Comparison of ENCODE assay signal across 22 mouse cellular contexts in the genomic region with DNA sequence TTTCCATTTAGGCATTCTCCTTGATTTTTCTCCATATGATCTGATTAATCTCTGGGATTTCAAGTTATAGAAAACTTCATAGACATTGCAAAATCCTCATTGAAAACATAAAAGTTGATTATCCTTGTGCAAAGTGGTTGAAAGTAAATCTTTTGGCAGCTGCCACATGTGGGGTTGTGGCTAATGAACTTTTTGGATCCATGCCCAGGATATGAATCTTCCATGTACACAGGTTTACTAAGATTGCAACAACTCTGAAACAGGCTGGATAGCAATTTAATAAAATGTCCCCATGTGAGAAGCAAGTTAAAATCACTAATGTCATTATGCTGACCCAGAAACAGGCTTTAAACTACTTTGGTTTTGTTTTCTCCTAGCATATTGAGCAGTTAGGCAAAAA.
DNase-seq lines count a peak whose midpoint lies in the region; ATAC-seq and TF ChIP-seq lines count a peak whose summit lies in the region.
"Had no signal": no experiment of that assay in that cellular context is flagged by ENCODE, and none has a peak within 500 bp of the region (broad histone marks: within the 10 kb centered on the region; RNA-seq: fewer than 3 reads in every experiment).

No protein-coding gene starts in this region.

- intact Hi-C loops in heart, adult 2 months (cut with DNase I) = no loop called here

- peak; percentile 3 for DNase-seq in adrenal gland, postnatal 10 days
- no peak for DNase-seq in adrenal gland, adult 18-20 months (ENCODE audit: low spot score in 2 of 2)
- DNase-seq in kidney, postnatal 0 days (ENCODE audit: low spot score) = peak; percentile 0
- no peak for DNase-seq in kidney, adult 9 months
- DNase-seq in 416B (ENCODE audit: low read depth) = peak; percentile 2
- peak; percentile 26 for DNase-seq in fat pad, adult 2 months (ENCODE audit: extremely low read depth, low read depth, low spot score)
- DNase-seq in thymus, adult 2 months = no peak
- DNase-seq in heart, adult 2 months = no peak
- DNase-seq: cerebellum, adult 9-10 months; heart, postnatal 14 days; kidney, postnatal 14 days; lung, postnatal 4 days; thymus, postnatal 36 days had no signal

- H3K4me2 ChIP-seq in kidney, postnatal 0 days (ENCODE audit: low read length) = no peak overlapping the region
- H3K4me2 ChIP-seq: heart, embryonic 12.5 days; liver, embryonic 11.5 days; lung, embryonic 15.5 days; midbrain, embryonic 11.5 days had no signal

- H3K4me1 ChIP-seq in kidney, postnatal 0 days (replicated peaks; ENCODE audit: insufficient read depth, low read length) = no peaks in the 10 kb centered on the region
- H3K4me1 ChIP-seq in thymus, adult 2 months (replicated peaks; ENCODE audit: control insufficient read depth, insufficient read depth, low read length) = no peaks in the 10 kb centered on the region
- no peaks in the 10 kb centered on the region for H3K4me1 ChIP-seq in heart, adult 2 months (ENCODE audit: control insufficient read depth, insufficient read depth, low read length)
- H3K4me1 ChIP-seq: heart, embryonic 12.5 days; lung, embryonic 15.5 days had no signal

- no peak overlapping the region for H3K4me3 ChIP-seq in kidney, postnatal 0 days (replicated peaks; ENCODE audit: low read depth, low read length)
- H3K4me3 ChIP-seq in thymus, adult 2 months (ENCODE audit: control insufficient read depth, insufficient read depth, low read length) = no peak overlapping the region
- no peak overlapping the region for H3K4me3 ChIP-seq in heart, adult 2 months
- H3K4me3 ChIP-seq: erythroblast, embryonic 14.5 days; heart, embryonic 12.5 days; lung, embryonic 15.5 days had no signal

- no peaks in the 10 kb centered on the region for H3K36me3 ChIP-seq in kidney, postnatal 0 days (ENCODE audit: insufficient read depth, low read length)
- no peaks in the 10 kb centered on the region for H3K36me3 ChIP-seq in thymus, adult 2 months (ENCODE audit: control insufficient read depth, insufficient read depth, low read length)
- no peaks in the 10 kb centered on the region for H3K36me3 ChIP-seq in heart, adult 2 months (ENCODE audit: control insufficient read depth, insufficient read depth, low read length)
- H3K36me3 ChIP-seq: heart, embryonic 12.5 days; lung, embryonic 15.5 days had no signal

- no peak overlapping the region for H3K27ac ChIP-seq in kidney, postnatal 0 days
- no peak overlapping the region for H3K27ac ChIP-seq in thymus, adult 2 months (ENCODE audit: control insufficient read depth, insufficient read depth, low read length)
- no peak overlapping the region for H3K27ac ChIP-seq in heart, adult 2 months
- H3K27ac ChIP-seq: lung, embryonic 15.5 days had no signal

- H3K79me2 ChIP-seq in heart, adult 2 months (replicated peaks; ENCODE audit: control insufficient read depth, insufficient read depth, low read length) = no peaks in the 10 kb centered on the region

- no peak for TF ChIP-seq POLR2A in thymus, adult 2 months (IDR thresholded peaks at IDR 0.05; ENCODE audit: control insufficient read depth, extremely low read depth, insufficient read depth, low read length, poor library complexity)
- TF ChIP-seq POLR2A in heart, adult 2 months (IDR thresholded peaks at IDR 0.05; ENCODE audit: insufficient read depth, low read depth, low read length) = no peak

- TF ChIP-seq CTCF in kidney, postnatal 0 days (IDR thresholded peaks at IDR 0.05; ENCODE audit: low read depth) = no peak
- no peak for TF ChIP-seq CTCF in thymus, adult 2 months (IDR thresholded peaks at IDR 0.05; ENCODE audit: borderline replicate concordance, control insufficient read depth, extremely low read depth, insufficient read depth, low read length, poor library complexity)
- TF ChIP-seq CTCF in heart, adult 2 months (IDR thresholded peaks at IDR 0.05) = no peak

- H3K27me3 ChIP-seq in kidney, postnatal 0 days (ENCODE audit: insufficient read depth, low read length) = no peaks in the 10 kb centered on the region
- H3K27me3 ChIP-seq in thymus, adult 2 months (ENCODE audit: control insufficient read depth, insufficient read depth, low read length) = no peaks in the 10 kb centered on the region
- H3K27me3 ChIP-seq in heart, adult 2 months (ENCODE audit: control insufficient read depth, insufficient read depth, low read length) = no peaks in the 10 kb centered on the region
- H3K27me3 ChIP-seq: CH12.LX; heart, embryonic 12.5 days; lung, embryonic 15.5 days had no signal

- no peak overlapping the region for H3K9ac ChIP-seq in kidney, postnatal 0 days (ENCODE audit: low read depth, low read length)
- no peak overlapping the region for H3K9ac ChIP-seq in heart, adult 2 months (ENCODE audit: low read depth, low read length)
- H3K9ac ChIP-seq: heart, embryonic 12.5 days; lung, embryonic 15.5 days had no signal

- H3K9me3 ChIP-seq in kidney, postnatal 0 days (replicated peaks; ENCODE audit: low read length) = no peaks in the 10 kb centered on the region
- H3K9me3 ChIP-seq: heart, embryonic 12.5 days; lung, embryonic 15.5 days had no signal

- no peak for ATAC-seq in kidney, postnatal 0 days (replicated peaks; ENCODE audit: low FRiP score, low read depth)
- ATAC-seq: forebrain, embryonic 16.5 days; hindbrain, embryonic 16.5 days; intestine, postnatal 0 days had no signal

- no peak for TF ChIP-seq EP300 in heart, adult 2 months (IDR thresholded peaks at IDR 0.05; ENCODE audit: insufficient read depth, low read depth, low read length)

Comparison
In these comparisons a context has a peak if more than half of its experiments do, and no peak if none do; other contexts are left out.
1. DNase-seq: peak in adrenal gland, postnatal 10 days (single experiment), kidney, postnatal 0 days (single experiment), 416B (single experiment) and fat pad, adult 2 months (single experiment); none in adrenal gland, adult 18-20 months (0 of 2), kidney, adult 9 months (single experiment), thymus, adult 2 months (single experiment) and heart, adult 2 months (0 of 2).